Mouse (Mus musculus) small intestine, adult 2 months (tissue): ENCODE measurements around the gene Pde4d.

ENCODE experiments used
- CTCF ChIP-seq: fragments of 200-500 bp; IDR thresholded peaks from 2 replicates; pipeline ENCODE4 v1.5.1; 2012; ENCODE audit warnings: low read depth, mild to moderate bottlenecking, control low read depth, inconsistent platforms, low read length, moderate library complexity, mixed read lengths; ENCODE audit not compliant: insufficient replicate concordance, insufficient read length; ENCODE audit errors: extremely low read depth
- POLR2A ChIP-seq: fragments of 200-500 bp; IDR thresholded peaks from 2 replicates; pipeline ENCODE4 v1.6.1; 2012; ENCODE audit warnings: low read depth, mild to moderate bottlenecking, control low read depth, inconsistent platforms, low read length, moderate library complexity

DNA sequence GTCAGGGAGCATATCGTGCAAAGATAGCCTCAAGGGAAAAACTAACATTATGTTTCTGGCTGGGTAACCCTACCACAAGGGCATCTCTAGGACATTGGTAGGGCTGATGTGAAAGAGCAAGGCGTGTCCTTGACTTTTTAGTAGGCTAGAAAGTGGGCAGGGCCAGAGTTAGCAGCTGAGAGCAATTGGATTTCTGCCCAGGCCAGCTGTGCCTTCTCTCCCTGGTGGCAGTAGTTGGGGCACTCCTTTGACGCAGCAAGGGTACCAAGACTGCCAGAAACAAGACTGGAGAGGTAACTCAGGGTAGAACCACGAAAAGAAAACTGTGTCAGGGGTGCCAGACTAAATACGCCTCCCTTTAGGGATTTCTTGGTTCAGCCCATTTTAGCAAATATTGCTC lies 1536.1 kb downstream of the Pde4d start:
- TF ChIP-seq CTCF: no peak
- no peak for TF ChIP-seq POLR2A
